Mouse (Mus musculus): ENCODE data around the gene Adam23. TPM values are rescaled to one million over a fixed set of nuclear protein-coding genes. Genes with fewer than 3 reads are reported as not detected.
A peak's percentile ranks its signal among the peaks of the same experiment; 100 is the strongest.

Gene Adam23
- polyA plus RNA-seq, 1 experiment from 2014 or later, result 13.4 TPM

GRCm38 (mm10) chr1:63446047-63446704 is 485 bp downstream of the Adam23 start:
- peaks cover 7% of the 10 kb centered on the region for H3K4me1 ChIP-seq
- ATAC-seq (ENCODE audit: low FRiP score), result peak; percentile 67

GRCm38 (mm10) chr1:63446721-63447120 is 1.0 kb downstream of the Adam23 start:
- H3K4me3 ChIP-seq (replicated peaks), result peak overlapping the region; percentile 84
- H3K4me1 ChIP-seq, result peaks cover 7% of the 10 kb centered on the region
- no peak for ATAC-seq (ENCODE audit: low FRiP score)
- no peaks in the 10 kb centered on the region for H3K9me3 ChIP-seq
- 0 out of 2 replicates have a peak overlapping the region, but pooled peaks have one; percentile 84 for H3K9ac ChIP-seq
- H3K27me3 ChIP-seq, result no peaks in the 10 kb centered on the region; the same call in 1 of the 2 replicates
- no peaks in the 10 kb centered on the region for H3K36me3 ChIP-seq (replicated peaks)
- no peak overlapping the region for H3K27ac ChIP-seq
- H3K4me2 ChIP-seq, result peak overlapping the region; percentile 92
- WGBS, result 63% methylated on average over 2 of the region's 2 CpGs

More at GRCm38 (mm10) chr1:63446047-63446704, 485 bp downstream of the Adam23 start:
- H3K36me3 ChIP-seq (replicated peaks), result no peaks in the 10 kb centered on the region
- H3K4me3 ChIP-seq (replicated peaks), result peak overlapping the region; percentile 84
- no peaks in the 10 kb centered on the region for H3K9me3 ChIP-seq
- 1% methylated on average over 59 of the region's 68 CpGs for WGBS
- peak overlapping the region; percentile 65 for H3K27ac ChIP-seq
- H3K4me2 ChIP-seq, result peak overlapping the region; percentile 92
- peak overlapping the region; percentile 84 for H3K9ac ChIP-seq
- H3K27me3 ChIP-seq, result no peaks in the 10 kb centered on the region; the same call in 1 of the 2 replicates

GRCm38 (mm10) chr1:63450091-63450490 is 4.4 kb downstream of the Adam23 start:
- 88% methylated on average over 4 of the region's 4 CpGs for whole genome bisulfite sequencing

GRCm38 (mm10) chr1:63453332-63453887 is 7.7 kb downstream of the Adam23 start:
- Histone ChIP-seq H3K36me3 (replicated peaks) (no peaks in the 10 kb centered on the region), H3K27ac (no peak overlapping the region), H3K4me2 (no peak overlapping the region), H3K27me3 (no peaks in the 10 kb centered on the region), H3K9ac (no peak overlapping the region), H3K4me1 (peaks cover 3% of the 10 kb centered on the region), H3K4me3 (replicated peaks) (no peak overlapping the region), H3K9me3 (no peaks in the 10 kb centered on the region)
- no peak for ATAC-seq (ENCODE audit: low FRiP score)
- WGBS, result 84% methylated on average over 5 of the region's 5 CpGs

More at GRCm38 (mm10) chr1:63450091-63450490, 4.4 kb downstream of the Adam23 start:
- Histone ChIP-seq H3K27me3 (no peaks in the 10 kb centered on the region), H3K4me2 (no peak overlapping the region), H3K36me3 (replicated peaks) (no peaks in the 10 kb centered on the region), H3K4me3 (replicated peaks) (no peak overlapping the region), H3K9ac (no peak overlapping the region), H3K9me3 (no peaks in the 10 kb centered on the region), H3K27ac (no peak overlapping the region), H3K4me1 (peaks cover 7% of the 10 kb centered on the region)
- ATAC-seq (ENCODE audit: low FRiP score), result no peak

- no peak overlapping the region for H3K4me3 ChIP-seq (replicated peaks)
- H3K27me3 ChIP-seq, result no peaks in the 10 kb centered on the region
- H3K27ac ChIP-seq, result no peak overlapping the region
- ATAC-seq (ENCODE audit: low FRiP score), result no peak
- no peaks in the 10 kb centered on the region for H3K36me3 ChIP-seq (replicated peaks)
- no peaks in the 10 kb centered on the region for H3K9me3 ChIP-seq
- H3K9ac ChIP-seq, result no peak overlapping the region
- H3K4me2 ChIP-seq, result no peak overlapping the region
- peaks cover 11% of the 10 kb centered on the region for H3K4me1 ChIP-seq
- WGBS, result 74% methylated on average over 8 of the region's 8 CpGs
Observed at GRCm38 (mm10) chr1:63457801-63458519, 12.3 kb downstream of the Adam23 start.

- Histone ChIP-seq H3K36me3 (replicated peaks) (no peaks in the 10 kb centered on the region), H3K27me3 (no peaks in the 10 kb centered on the region), H3K4me2 (no peak overlapping the region), H3K9me3 (no peaks in the 10 kb centered on the region), H3K9ac (no peak overlapping the region), H3K4me1 (peaks cover 11% of the 10 kb centered on the region), H3K27ac (no peak overlapping the region), H3K4me3 (replicated peaks) (no peak overlapping the region)
- 39% methylated on average over 3 of the region's 3 CpGs for WGBS
- no peak for ATAC-seq (ENCODE audit: low FRiP score)
Observed at GRCm38 (mm10) chr1:63459151-63459550, 13.5 kb downstream of the Adam23 start.

GRCm38 (mm10) chr1:63459926-63460325 is 14.2 kb downstream of the Adam23 start:
- H3K27me3 ChIP-seq, result no peaks in the 10 kb centered on the region
- H3K4me3 ChIP-seq (replicated peaks), result no peak overlapping the region
- WGBS, result 79% methylated on average over 6 of the region's 6 CpGs
- no peak overlapping the region for H3K27ac ChIP-seq
- H3K4me1 ChIP-seq, result peaks cover 11% of the 10 kb centered on the region
- H3K4me2 ChIP-seq, result no peak overlapping the region
- ATAC-seq (ENCODE audit: low FRiP score), result no peak
- H3K36me3 ChIP-seq (replicated peaks), result no peaks in the 10 kb centered on the region
- H3K9me3 ChIP-seq, result no peaks in the 10 kb centered on the region
- H3K9ac ChIP-seq, result no peak overlapping the region

- Histone ChIP-seq H3K36me3 (replicated peaks) (no peaks in the 10 kb centered on the region), H3K4me3 (replicated peaks) (no peak overlapping the region), H3K9ac (no peak overlapping the region), H3K4me2 (no peak overlapping the region), H3K4me1 (no peaks in the 10 kb centered on the region), H3K9me3 (no peaks in the 10 kb centered on the region), H3K27me3 (no peaks in the 10 kb centered on the region), H3K27ac (no peak overlapping the region)
- no peak for ATAC-seq (ENCODE audit: low FRiP score)
- 73% methylated on average over 1 of the region's 1 CpGs for WGBS
Observed at GRCm38 (mm10) chr1:63464441-63464840, 18.8 kb downstream of the Adam23 start.

- no peak for ATAC-seq (ENCODE audit: low FRiP score)
- H3K36me3 ChIP-seq (replicated peaks), result no peaks in the 10 kb centered on the region
- peak overlapping the region; percentile 51; the same call in 1 of the 2 replicates for H3K27ac ChIP-seq
- H3K9ac ChIP-seq, result no peak overlapping the region
- H3K27me3 ChIP-seq, result no peaks in the 10 kb centered on the region
- peak overlapping the region; percentile 11; the same call in 1 of the 2 replicates for H3K4me2 ChIP-seq
- H3K4me3 ChIP-seq (replicated peaks), result no peak overlapping the region
- no peaks in the 10 kb centered on the region for H3K9me3 ChIP-seq
- 58% methylated on average over 2 of the region's 2 CpGs for WGBS
- H3K4me1 ChIP-seq, result peaks cover 34% of the 10 kb centered on the region
Observed at GRCm38 (mm10) chr1:63473272-63473671, 27.6 kb downstream of the Adam23 start.

GRCm38 (mm10) chr1:63473696-63474095 is 28.0 kb downstream of the Adam23 start:
- Histone ChIP-seq H3K36me3 (replicated peaks) (no peaks in the 10 kb centered on the region), H3K27ac (peak overlapping the region; percentile 51), H3K4me1 (peaks cover 34% of the 10 kb centered on the region), H3K4me3 (replicated peaks) (no peak overlapping the region), H3K9ac (no peak overlapping the region), H3K4me2 (peak overlapping the region; percentile 11; the same call in 1 of the 2 replicates), H3K9me3 (no peaks in the 10 kb centered on the region), H3K27me3 (no peaks in the 10 kb centered on the region)
- peak; percentile 39; the same call in 1 of the 2 replicates for ATAC-seq (ENCODE audit: low FRiP score)
- 12% methylated on average over 8 of the region's 8 CpGs for WGBS

GRCm38 (mm10) chr1:63478946-63479345 is 33.3 kb downstream of the Adam23 start:
- H3K9ac ChIP-seq, result no peak overlapping the region
- H3K27ac ChIP-seq, result no peak overlapping the region
- no peaks in the 10 kb centered on the region for H3K27me3 ChIP-seq
- WGBS, result 91% methylated on average over 5 of the region's 5 CpGs
- H3K4me3 ChIP-seq (replicated peaks), result no peak overlapping the region
- no peaks in the 10 kb centered on the region for H3K9me3 ChIP-seq
- ATAC-seq (ENCODE audit: low FRiP score), result no peak
- peaks cover 3% of the 10 kb centered on the region for H3K4me1 ChIP-seq
- no peaks in the 10 kb centered on the region for H3K36me3 ChIP-seq (replicated peaks)
- no peak overlapping the region for H3K4me2 ChIP-seq

GRCm38 (mm10) chr1:63484646-63485045 is 39.0 kb downstream of the Adam23 start:
- no peak for ATAC-seq (ENCODE audit: low FRiP score)
- H3K27me3 ChIP-seq, result no peaks in the 10 kb centered on the region
- 93% methylated on average over 6 of the region's 6 CpGs for WGBS

More at GRCm38 (mm10) chr1:63484646-63485045, 39.0 kb downstream of the Adam23 start:
- Histone ChIP-seq H3K36me3 (replicated peaks) (no peaks in the 10 kb centered on the region; the same call in 1 of the 2 replicates), H3K9ac (no peak overlapping the region), H3K4me3 (replicated peaks) (no peak overlapping the region), H3K9me3 (no peaks in the 10 kb centered on the region), H3K4me2 (no peak overlapping the region), H3K4me1 (no peaks in the 10 kb centered on the region), H3K27ac (no peak overlapping the region)
